Mouse (Mus musculus): ENCODE data around the gene Gm42906. TPM values are rescaled to one million over a fixed set of nuclear protein-coding genes. Genes with fewer than 3 reads are reported as not detected.

Gene Gm42906
- polyA plus RNA-seq, 1 experiment from 2014 or later, result not detected

DNA sequence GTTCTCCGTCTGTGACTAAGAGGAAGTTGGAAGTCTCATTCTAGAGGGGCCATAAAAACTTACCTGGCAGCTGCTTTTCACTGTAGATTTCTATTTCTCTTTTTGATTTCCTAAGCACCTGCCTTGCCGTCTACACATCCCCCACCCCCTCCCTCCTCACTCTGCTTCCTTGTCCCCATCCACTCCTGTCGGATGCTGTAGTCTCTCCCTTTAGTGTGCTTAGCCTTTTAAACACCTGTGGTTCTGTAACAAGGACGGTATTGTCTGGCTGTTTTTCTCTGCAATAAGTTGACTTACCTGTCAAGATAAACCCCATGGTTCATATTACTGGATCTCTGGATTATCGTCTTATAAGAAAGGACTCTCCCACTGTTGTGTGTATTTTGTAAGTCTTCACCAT, 182.4 kb downstream of the Gm42906 start:
- H3K9ac ChIP-seq, result no peak overlapping the region
- no peak overlapping the region for H3K4me2 ChIP-seq
- TF ChIP-seq CTCF (IDR thresholded peaks at IDR 0.05; ENCODE audit: low read depth), result no peak
- 0 out of 2 replicates have a peak, but pooled peaks cover 3% of the 10 kb centered on the region for H3K4me1 ChIP-seq (ENCODE audit: insufficient read depth)
- H3K27me3 ChIP-seq (ENCODE audit: insufficient read depth, low read length), result no peaks in the 10 kb centered on the region
- H3K9me3 ChIP-seq (ENCODE audit: low read depth, low read length), result no peaks in the 10 kb centered on the region
- no peaks in the 10 kb centered on the region for H3K36me3 ChIP-seq (ENCODE audit: insufficient read depth)
- DNase-seq (no peak), ATAC-seq (ENCODE audit: insufficient read depth) (no peak)
- no peak overlapping the region for H3K4me3 ChIP-seq (ENCODE audit: low read depth, low read length)
- WGBS, result 69% methylated on average over 5 of the region's 5 CpGs
- no peak overlapping the region for H3K27ac ChIP-seq (ENCODE audit: low read depth)

DNA sequence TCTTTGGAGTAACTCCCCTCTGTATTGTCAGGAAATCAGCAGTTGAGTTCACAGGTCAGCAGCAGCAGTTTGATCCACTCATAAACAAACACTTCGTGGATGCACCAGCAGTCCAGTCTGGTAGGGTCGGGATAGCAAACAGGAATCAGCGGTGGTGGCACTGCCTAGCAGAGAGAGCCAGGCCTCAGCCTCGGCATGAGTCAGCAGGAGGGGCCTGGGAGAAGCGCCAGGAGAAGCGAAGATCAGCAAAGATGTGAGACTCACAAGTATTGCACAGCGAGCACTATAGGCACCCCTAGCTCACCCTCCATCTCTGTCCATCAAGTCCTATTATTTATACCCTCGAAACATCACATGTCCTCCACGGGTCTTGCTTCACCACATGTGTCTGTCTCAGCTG, 189.2 kb downstream of the Gm42906 start:
- Histone ChIP-seq H3K27me3 (ENCODE audit: insufficient read depth, low read length) (no peaks in the 10 kb centered on the region), H3K9ac (no peak overlapping the region), H3K27ac (ENCODE audit: low read depth) (no peak overlapping the region), H3K4me3 (ENCODE audit: low read depth, low read length) (no peak overlapping the region), H3K4me2 (no peak overlapping the region), H3K4me1 (ENCODE audit: insufficient read depth) (no peaks in the 10 kb centered on the region), H3K9me3 (ENCODE audit: low read depth, low read length) (no peaks in the 10 kb centered on the region), H3K36me3 (ENCODE audit: insufficient read depth) (no peaks in the 10 kb centered on the region)
- TF ChIP-seq CTCF (IDR thresholded peaks at IDR 0.05; ENCODE audit: low read depth), result no peak
- ATAC-seq (ENCODE audit: insufficient read depth) (no peak), DNase-seq (no peak)
- WGBS, result 60% methylated on average over 9 of the region's 9 CpGs

DNA sequence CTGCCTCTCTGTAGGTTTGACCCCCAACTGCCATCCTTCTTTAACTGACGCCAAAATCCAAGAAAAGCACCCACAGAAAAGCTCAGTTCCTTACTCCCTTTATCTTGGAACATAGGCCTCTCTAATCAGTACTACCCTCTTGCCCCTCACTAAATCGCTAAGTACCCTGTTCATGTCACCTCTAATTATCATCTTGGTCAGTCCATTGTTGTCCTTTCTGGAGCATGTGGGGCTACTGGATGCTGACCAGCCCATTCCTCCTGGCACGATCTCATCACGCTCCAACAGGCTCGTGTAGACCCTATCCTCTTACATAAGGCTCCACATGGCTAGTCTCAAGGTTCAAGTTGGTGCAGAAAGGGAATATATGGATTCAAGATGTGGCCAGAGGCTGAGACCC, 191.6 kb downstream of the Gm42906 start:
- H3K36me3 ChIP-seq (ENCODE audit: insufficient read depth), result no peaks in the 10 kb centered on the region
- whole genome bisulfite sequencing, result 77% methylated on average over 5 of the region's 5 CpGs
- DNase-seq, result no peak
- no peak for TF ChIP-seq CTCF (IDR thresholded peaks at IDR 0.05; ENCODE audit: low read depth)
- H3K27me3 ChIP-seq (ENCODE audit: insufficient read depth, low read length), result peaks cover 6% of the 10 kb centered on the region; the same call in 1 of the 2 replicates
- H3K4me2 ChIP-seq, result no peak overlapping the region
- H3K9ac ChIP-seq, result no peak overlapping the region
- H3K4me1 ChIP-seq (ENCODE audit: insufficient read depth), result peaks cover 5% of the 10 kb centered on the region
- H3K27ac ChIP-seq (ENCODE audit: low read depth), result no peak overlapping the region
- no peak for ATAC-seq (ENCODE audit: insufficient read depth)
- no peak overlapping the region for H3K4me3 ChIP-seq (ENCODE audit: low read depth, low read length)
- H3K9me3 ChIP-seq (ENCODE audit: low read depth, low read length), result no peaks in the 10 kb centered on the region

DNA sequence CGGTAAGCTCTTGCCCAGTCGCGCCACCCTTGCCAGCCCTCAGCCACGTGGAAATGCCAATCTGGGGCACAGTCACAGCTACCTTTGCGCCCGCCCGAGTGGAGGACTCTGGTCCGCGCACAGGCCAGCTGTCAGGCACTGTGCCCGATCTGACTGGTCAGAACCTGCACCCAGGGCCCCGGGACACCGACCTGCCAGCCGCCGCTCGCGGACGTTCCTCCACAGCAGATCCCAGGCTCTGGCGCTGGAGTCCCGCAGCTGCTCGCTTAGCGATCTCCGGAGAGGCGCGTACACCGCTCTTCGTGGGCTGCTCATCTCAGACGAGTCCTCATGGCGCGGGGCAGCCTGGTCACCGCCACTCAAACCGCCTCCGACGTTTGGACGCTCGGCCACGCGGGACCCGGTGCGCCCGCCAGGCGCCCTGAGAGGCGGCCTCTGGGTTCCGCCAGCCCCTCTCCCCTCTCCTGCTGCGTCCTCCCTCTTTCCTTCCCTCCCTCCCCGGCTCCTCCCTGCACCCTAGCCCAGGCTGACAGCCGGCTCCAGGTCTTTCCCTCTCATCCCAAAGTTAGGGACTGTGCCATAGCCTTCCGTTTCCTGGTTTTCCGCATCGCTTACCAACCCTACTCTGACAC, 194.4 kb downstream of the Gm42906 start, which contains the start of gene Stard13:
Gene Stard13 (minus strand): TSS at position 437 of the 632 bp plus-strand sequence.
- Histone ChIP-seq H3K4me1 (ENCODE audit: insufficient read depth) (peaks cover 5% of the 10 kb centered on the region), H3K9ac (peak within 1 kb of the TSS; percentile 74), H3K9me3 (ENCODE audit: low read depth, low read length) (no peaks in the 10 kb centered on the region), H3K36me3 (ENCODE audit: insufficient read depth) (no peaks in the 10 kb centered on the region), H3K4me2 (peak within 1 kb of the TSS; percentile 97), H3K4me3 (ENCODE audit: low read depth, low read length) (peak within 1 kb of the TSS; percentile 63), H3K27me3 (ENCODE audit: insufficient read depth, low read length) (peaks cover 6% of the 10 kb centered on the region; the same call in 1 of the 2 replicates), H3K27ac (ENCODE audit: low read depth) (no peak within 1 kb of the TSS)
- 1% methylated on average over 47 of the region's 49 CpGs for WGBS
- no peak for TF ChIP-seq CTCF (IDR thresholded peaks at IDR 0.05; ENCODE audit: low read depth)
- peak; percentile 71 for DNase-seq
- peak; percentile 91 for ATAC-seq (ENCODE audit: insufficient read depth)

DNA sequence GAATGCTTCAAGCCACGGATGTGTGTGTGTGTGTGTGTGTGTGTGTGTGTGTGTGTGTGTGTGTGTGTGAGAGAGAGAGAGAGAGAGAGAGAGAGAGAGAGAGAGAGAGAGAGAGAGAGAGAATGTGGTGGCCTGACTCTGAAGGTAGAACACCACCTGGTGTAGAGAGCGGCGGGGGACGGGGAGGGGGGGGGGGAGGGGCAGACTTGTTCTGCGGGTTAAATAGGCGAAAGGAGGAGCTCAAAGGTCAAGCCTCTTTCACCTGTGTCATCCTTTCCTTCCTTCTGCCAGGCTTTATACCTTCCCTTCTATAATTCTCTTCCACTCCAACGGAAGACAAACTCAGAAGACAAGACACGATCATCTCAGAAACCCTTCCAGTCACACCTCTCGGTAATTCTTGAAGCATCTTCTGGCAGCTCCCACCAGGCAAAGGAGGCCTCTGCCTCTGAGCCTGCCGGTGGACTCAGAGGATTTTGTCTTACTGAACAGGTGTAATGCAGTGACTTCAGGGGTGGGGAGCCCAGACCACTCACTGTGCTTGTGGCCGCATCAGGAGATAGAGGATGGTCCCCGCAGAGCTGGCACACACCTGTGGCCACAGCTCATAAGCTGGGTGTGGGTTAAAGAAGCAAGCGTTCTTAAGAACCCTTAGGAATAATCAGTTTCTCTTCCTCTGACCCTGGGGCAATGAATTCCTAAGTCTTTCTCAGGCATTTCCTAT, 195.2 kb downstream of the Gm42906 start:
- TF ChIP-seq CTCF (IDR thresholded peaks at IDR 0.05; ENCODE audit: low read depth), result no peak
- peaks cover 6% of the 10 kb centered on the region; the same call in 1 of the 2 replicates for H3K27me3 ChIP-seq (ENCODE audit: insufficient read depth, low read length)
- H3K4me2 ChIP-seq, result peak overlapping the region; percentile 97
- WGBS, result 13% methylated on average over 11 of the region's 13 CpGs
- ATAC-seq (ENCODE audit: insufficient read depth), result 0 out of 2 replicates have a peak, but pooled peaks have one; percentile 2
- no peaks in the 10 kb centered on the region for H3K9me3 ChIP-seq (ENCODE audit: low read depth, low read length)
- H3K4me3 ChIP-seq (ENCODE audit: low read depth, low read length), result peak overlapping the region; percentile 63
- no peak overlapping the region for H3K27ac ChIP-seq (ENCODE audit: low read depth)
- peak overlapping the region; percentile 74 for H3K9ac ChIP-seq
- DNase-seq, result no peak
- no peaks in the 10 kb centered on the region for H3K36me3 ChIP-seq (ENCODE audit: insufficient read depth)
- H3K4me1 ChIP-seq (ENCODE audit: insufficient read depth), result peaks cover 5% of the 10 kb centered on the region

DNA sequence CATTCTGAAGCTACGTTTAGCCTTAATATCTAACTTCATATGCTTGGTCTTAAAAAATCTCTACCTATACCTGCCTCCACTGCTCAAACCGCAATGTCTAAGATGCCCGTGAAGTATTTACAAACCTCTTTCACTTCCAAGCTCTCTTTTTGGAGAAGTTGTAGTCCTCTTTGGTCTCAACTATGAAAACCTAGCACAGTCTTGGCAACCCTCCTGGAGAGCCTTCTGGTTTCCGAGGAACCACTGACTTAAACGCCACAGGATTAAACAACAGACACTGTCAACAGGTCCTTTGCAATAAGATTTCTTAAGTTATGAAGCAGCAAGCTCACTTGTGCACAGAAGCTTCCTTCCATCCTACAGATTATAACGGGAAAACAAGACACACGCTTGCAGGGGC, 196.1 kb downstream of the Gm42906 start:
- H3K4me2 ChIP-seq, result 0 out of 2 replicates have a peak overlapping the region, but pooled peaks have one; percentile 1
- ATAC-seq (ENCODE audit: insufficient read depth) (no peak), DNase-seq (no peak)
- 85% methylated on average over 7 of the region's 7 CpGs for WGBS
- peaks cover 6% of the 10 kb centered on the region; the same call in 1 of the 2 replicates for H3K27me3 ChIP-seq (ENCODE audit: insufficient read depth, low read length)
- H3K4me1 ChIP-seq (ENCODE audit: insufficient read depth), result peaks cover 5% of the 10 kb centered on the region
- H3K9ac ChIP-seq, result no peak overlapping the region
- no peaks in the 10 kb centered on the region for H3K9me3 ChIP-seq (ENCODE audit: low read depth, low read length)
- H3K36me3 ChIP-seq (ENCODE audit: insufficient read depth), result no peaks in the 10 kb centered on the region
- no peak for TF ChIP-seq CTCF (IDR thresholded peaks at IDR 0.05; ENCODE audit: low read depth)
- H3K27ac ChIP-seq (ENCODE audit: low read depth), result no peak overlapping the region
- no peak overlapping the region for H3K4me3 ChIP-seq (ENCODE audit: low read depth, low read length)

DNA sequence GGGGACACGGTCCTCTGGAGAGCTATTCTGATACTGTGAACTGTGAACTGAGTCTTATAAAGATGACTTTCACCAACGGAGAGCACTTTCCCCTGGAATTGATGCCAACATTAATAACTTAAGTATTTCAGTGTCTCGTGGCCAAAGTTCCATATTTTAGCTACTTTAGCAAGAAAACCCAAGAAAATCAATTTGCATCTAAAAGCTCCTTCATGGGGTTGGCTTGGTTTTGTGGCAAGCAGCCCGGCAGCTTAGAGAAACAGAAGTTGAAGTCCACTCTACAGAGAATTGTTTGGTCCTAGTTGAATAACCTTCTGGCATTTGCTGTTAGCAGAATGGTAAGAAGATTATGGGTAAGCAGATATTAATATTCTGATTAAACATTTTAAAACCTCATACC, 196.6 kb downstream of the Gm42906 start:
- Histone ChIP-seq H3K9me3 (ENCODE audit: low read depth, low read length) (no peaks in the 10 kb centered on the region), H3K4me2 (no peak overlapping the region), H3K4me1 (ENCODE audit: insufficient read depth) (peaks cover 5% of the 10 kb centered on the region), H3K9ac (no peak overlapping the region), H3K27ac (ENCODE audit: low read depth) (no peak overlapping the region), H3K4me3 (ENCODE audit: low read depth, low read length) (no peak overlapping the region), H3K36me3 (ENCODE audit: insufficient read depth) (no peaks in the 10 kb centered on the region), H3K27me3 (ENCODE audit: insufficient read depth, low read length) (peaks cover 6% of the 10 kb centered on the region; the same call in 1 of the 2 replicates)
- ATAC-seq (ENCODE audit: insufficient read depth) (no peak), DNase-seq (no peak)
- no peak for TF ChIP-seq CTCF (IDR thresholded peaks at IDR 0.05; ENCODE audit: low read depth)
- 75% methylated on average over 4 of the region's 4 CpGs for WGBS

All from lung, embryonic 14.5 days (tissue).